Mouse (Mus musculus) ES-E14 (cell line): ENCODE results near the gene Marc1. TPM values are rescaled to one million over a fixed set of nuclear protein-coding genes. Genes with fewer than 3 reads are reported as not detected.

Experiments
- DNase-seq: peaks from one replicate; pipeline ENCODE4 v3.0.0-alpha.2; 2013; ENCODE audit warnings: low read depth, low spot score
- H3K27ac ChIP-seq: 2 replicates; pipeline ENCODE4 v1.5.1; 2012; ENCODE audit warnings: low read depth, mild to moderate bottlenecking, low read length, moderate library complexity, mixed read lengths; ENCODE audit not compliant: poor library complexity, insufficient read depth, severe bottlenecking
- H3K36me3 ChIP-seq: 2 replicates; pipeline ENCODE4 v1.6.1; 2012; ENCODE audit warnings: mild to moderate bottlenecking, low read length, moderate library complexity, mixed read lengths; ENCODE audit not compliant: control insufficient read depth, poor library complexity, insufficient read depth, severe bottlenecking
- H3K4me1 ChIP-seq, 2 experiments: fragments of 150-350 bp in 1 of 2; sonication (generic) in 1 of 2; 2 replicates each; pipeline ENCODE4 v1.6.1; 2012; ENCODE audit warnings: low read length in 2 of 2, mild to moderate bottlenecking in 1 of 2, mixed read lengths in 1 of 2; ENCODE audit not compliant: control insufficient read depth in 2 of 2, insufficient read depth in 2 of 2, poor library complexity in 1 of 2
- H3K4me3 ChIP-seq, 2 experiments: fragments of 150-350 bp in 1 of 2; sonication (generic) in 1 of 2; 2 replicates each; pipeline ENCODE4 v1.5.1; 2012; ENCODE audit warnings: low read length in 2 of 2, low read depth in 1 of 2, mild to moderate bottlenecking in 1 of 2, mixed read lengths in 1 of 2; ENCODE audit not compliant: insufficient read depth in 1 of 2, poor library complexity in 1 of 2, severe bottlenecking in 1 of 2
- H3K9ac ChIP-seq: 2 replicates; pipeline ENCODE4 v1.6.1; 2012; ENCODE audit warnings: low read depth, mild to moderate bottlenecking, low read length, mixed read lengths; ENCODE audit not compliant: poor library complexity, insufficient read depth, severe bottlenecking
- H3K9me3 ChIP-seq: fragments of 150-350 bp; sonication (generic); 2 replicates; pipeline ENCODE4 v1.6.1; 2012; ENCODE audit warnings: low read depth, mild to moderate bottlenecking, low read length; ENCODE audit not compliant: control insufficient read depth, insufficient read depth
- CHD2 ChIP-seq: IDR thresholded peaks from 2 replicates; pipeline ENCODE4 v1.6.1; 2014; ENCODE audit warnings: mild to moderate bottlenecking, low read depth, low read length, inconsistent platforms
- HCFC1 ChIP-seq: IDR thresholded peaks from 2 replicates; pipeline ENCODE4 v1.6.1; 2012; ENCODE audit warnings: low read length, inconsistent platforms, borderline replicate concordance; ENCODE audit not compliant: insufficient read depth
- MAFK ChIP-seq: IDR thresholded peaks from 2 replicates; pipeline ENCODE4 v1.6.1; 2014; ENCODE audit warnings: mild to moderate bottlenecking, low read depth, low read length, inconsistent platforms; ENCODE audit not compliant: insufficient read depth
- ZC3H11A ChIP-seq: IDR thresholded peaks from 2 replicates; pipeline ENCODE4 v1.6.1; 2012; ENCODE audit warnings: low read depth, mild to moderate bottlenecking, inconsistent platforms, low read length, borderline replicate concordance
- ZNF384 ChIP-seq: IDR thresholded peaks from 2 replicates; pipeline ENCODE4 v1.6.1; 2012; ENCODE audit warnings: low read depth, low read length, inconsistent platforms
- in situ Hi-C, 2 experiments: fragments of 600-800 bp; cut with MboI; formaldehyde crosslinking; loops; one replicate each; pipeline ENCODE4 v1.15.1; 2025; ENCODE audit warnings: low sequenced_read_pairs in 2 of 2, inconsistent platforms in 1 of 2; ENCODE audit not compliant: unreplicated experiment in 2 of 2
- total RNA-seq: library from RNA; depleted of rRNA; stranded (reverse); fragments of 300-350 nt; gene quantifications from 2 replicates; pipeline ENCODE4 v1.2.3, GENCODE M21; 2012

Marc1 gene
- total RNA-seq, 1 experiment, result 0.18 TPM

DNA sequence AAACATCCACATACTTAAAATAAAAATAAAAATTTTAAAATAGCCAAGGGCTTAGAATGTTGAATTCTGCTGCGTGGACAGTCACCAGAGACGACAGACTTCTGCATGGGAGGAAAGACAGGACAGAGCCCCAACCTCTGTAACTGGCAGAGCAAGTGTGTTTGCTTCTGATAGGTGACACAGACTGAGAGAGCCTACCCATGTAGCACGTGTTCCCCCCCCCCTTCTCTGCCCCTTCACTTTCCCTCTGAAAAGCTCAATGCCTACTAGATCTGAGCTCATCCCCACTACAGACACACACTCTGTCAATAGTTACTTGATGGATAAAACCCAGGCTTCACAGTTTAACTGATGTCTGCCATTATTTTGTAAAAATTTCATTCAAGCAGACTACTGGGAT, 35.9 kb upstream of the Marc1 start:
- Histone ChIP-seq H3K36me3 (no peaks in the 10 kb centered on the region), H3K9ac (no peak overlapping the region), H3K27ac (no peak overlapping the region), H3K4me1 (peaks cover 0 to 3% of the 10 kb centered on the region in 2 experiments; a peak in 3 of 4 replicates), H3K9me3 (no peaks in the 10 kb centered on the region), H3K4me3 (no peak overlapping the region)
- TF ChIP-seq CHD2 (no peak), ZNF384 (no peak), MAFK (no peak), ZC3H11A (no peak), HCFC1 (no peak)
- no peak for DNase-seq
- in situ Hi-C loops, result no loop called here

- DNase-seq, result no peak
- H3K36me3 ChIP-seq, result no peaks in the 10 kb centered on the region
- 0 out of 2 replicates have a peak, but pooled peaks have one; percentile 5 for TF ChIP-seq HCFC1
- TF ChIP-seq ZC3H11A, result no peak
- TF ChIP-seq ZNF384, result no peak
- TF ChIP-seq CHD2, result no peak
- H3K4me3 ChIP-seq, result peak within 1 kb of the TSS; percentile 79 to 81
- in situ Hi-C loops, result no loop called here
- H3K4me1 ChIP-seq, result peaks cover 0 to 4% of the 10 kb centered on the region in 2 experiments; a peak in 3 of 4 replicates
- H3K9me3 ChIP-seq, result no peaks in the 10 kb centered on the region
- peak within 1 kb of the TSS; percentile 79 for H3K9ac ChIP-seq
- no peak within 1 kb of the TSS for H3K27ac ChIP-seq
These were observed 35.1 kb upstream of the Marc1 start, which contains the start of gene Marc2 for GRCm38 (mm10) chr1:184846092-184846750. Gene Marc2 (minus strand): TSS chr1:184846451.

GRCm38 (mm10) chr1:184845111-184846071, 34.3 kb upstream of the Marc1 start:
- Histone ChIP-seq H3K9ac (peak overlapping the region; percentile 79), H3K36me3 (no peaks in the 10 kb centered on the region), H3K4me1 (peaks cover 0 to 6% of the 10 kb centered on the region in 2 experiments; a peak in 3 of 4 replicates), H3K9me3 (no peaks in the 10 kb centered on the region), H3K4me3 (peak overlapping the region; percentile 79 to 81), H3K27ac (no peak overlapping the region)
- DNase-seq, result peak; percentile 69
- in situ Hi-C loops, result no loop called here
- TF ChIP-seq MAFK (no peak), ZC3H11A (no peak), CHD2 (no peak), ZNF384 (no peak), HCFC1 (no peak; the same call in 1 of the 2 replicates)

DNA sequence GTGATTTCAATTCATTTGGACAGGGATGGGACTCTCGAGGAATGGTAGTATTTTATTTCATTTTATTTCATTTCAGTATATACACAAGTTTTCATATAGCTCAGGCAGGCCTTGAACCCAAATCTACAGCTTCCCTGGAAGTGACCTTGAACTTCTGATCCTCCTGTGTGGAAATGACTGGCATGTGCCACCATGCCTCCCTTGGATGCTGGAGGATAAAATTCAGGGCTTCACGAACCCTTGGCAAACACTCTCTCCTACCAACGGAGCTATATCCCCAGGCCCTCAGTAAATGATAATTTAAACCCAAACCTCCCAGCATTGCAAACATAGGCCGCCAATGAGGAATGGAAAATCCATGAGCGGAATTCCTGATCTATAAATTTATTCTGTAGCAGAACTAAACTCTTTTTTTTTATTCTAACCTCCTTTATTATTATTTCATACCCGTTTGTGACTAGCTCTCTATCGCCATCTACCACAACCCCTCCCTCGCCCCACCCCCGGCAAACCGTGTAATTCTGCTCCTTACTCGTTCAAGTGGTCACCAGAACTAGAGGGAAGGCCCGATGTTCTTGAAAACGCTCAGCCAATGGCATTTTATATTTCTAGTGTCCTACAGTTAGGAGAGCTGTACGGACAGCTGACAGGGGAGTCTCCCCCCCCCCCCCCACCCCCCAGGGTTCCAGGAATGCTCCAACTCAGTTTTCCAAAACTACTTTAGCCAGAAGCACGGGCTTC, 33.4 kb upstream of the Marc1 start:
- TF ChIP-seq ZC3H11A, result no peak
- Histone ChIP-seq H3K9me3 (no peaks in the 10 kb centered on the region), H3K9ac (no peak overlapping the region), H3K4me3 (peak overlapping the region; percentile 79 to 81), H3K27ac (no peak overlapping the region), H3K36me3 (no peaks in the 10 kb centered on the region; the same call in 1 of the 2 replicates), H3K4me1 (peaks cover 0 to 6% of the 10 kb centered on the region in 2 experiments; a peak in 3 of 4 replicates)
- no peak for DNase-seq
- in situ Hi-C loops, result no loop called here
